29 mouse cellular contexts compared by ENCODE assay signal in genomic region chr13:45796286-45796685, GRCm38 (mm10).
A peak's percentile ranks its signal among the peaks of the same experiment; 100 is the strongest.
DNase-seq lines count a peak whose midpoint lies in the region; ATAC-seq lines count a peak whose summit lies in the region.
"Had no signal": no experiment of that assay in that cellular context is flagged by ENCODE, and none has a peak within 500 bp of the region (broad histone marks: within the 10 kb centered on the region; RNA-seq: fewer than 3 reads in every experiment).

No protein-coding gene starts in this region.

- peak; percentile 44 for DNase-seq in adrenal gland, adult 2 months
- DNase-seq in adrenal gland, postnatal 4 days (ENCODE audit: low spot score in 2 of 2): no peak
- DNase-seq in 3T3-L1 (ENCODE audit: low read depth, low spot score): peak; percentile 82
- peak; percentile 66 for DNase-seq in fibroblast of lung, adult 2 months (ENCODE audit: low read depth)
- no peak for DNase-seq in liver
- DNase-seq: adrenal gland, adult 8-10 months; cerebellum, adult 11 months; cerebellum, postnatal 10 days; forebrain, postnatal 0 days; heart, postnatal 36 days; kidney, adult 8-10 months; retina, postnatal 1 day; right cerebral cortex, postnatal 4 days; thymus, adult 18-20 months; thymus, postnatal 36 days had no signal

- no peak overlapping the region for H3K9ac ChIP-seq in heart, embryonic 16.5 days (ENCODE audit: low read length)
- no peak overlapping the region for H3K9ac ChIP-seq in heart, embryonic 11.5 days (ENCODE audit: low read depth, low read length)
- H3K9ac ChIP-seq: forebrain, postnatal 0 days; heart, embryonic 13.5 days; hindbrain, embryonic 14.5 days; liver, embryonic 15.5 days; lung, embryonic 15.5 days; neural tube, embryonic 13.5 days; stomach, embryonic 15.5 days had no signal

- H3K4me2 ChIP-seq in heart, embryonic 16.5 days (ENCODE audit: low read depth, low read length): no peak overlapping the region
- no peak overlapping the region for H3K4me2 ChIP-seq in heart, embryonic 11.5 days
- H3K4me2 ChIP-seq: heart, embryonic 13.5 days; hindbrain, embryonic 14.5 days; liver, embryonic 15.5 days; lung, embryonic 15.5 days; neural tube, embryonic 13.5 days; stomach, embryonic 15.5 days had no signal

- peaks cover 3% of the 10 kb centered on the region; the same call in 1 of the 2 replicates for H3K4me1 ChIP-seq in heart, embryonic 16.5 days (ENCODE audit: control insufficient read depth, insufficient read depth, low read length)
- no peaks in the 10 kb centered on the region for H3K4me1 ChIP-seq in heart, embryonic 11.5 days (ENCODE audit: control insufficient read depth, insufficient read depth, low read length)
- H3K4me1 ChIP-seq: embryonic facial prominence, embryonic 10.5 days; liver, embryonic 15.5 days; midbrain, embryonic 10.5 days; neural tube, embryonic 13.5 days; stomach, embryonic 15.5 days had no signal

- peaks cover 9% of the 10 kb centered on the region for H3K36me3 ChIP-seq in heart, embryonic 16.5 days (ENCODE audit: control insufficient read depth, insufficient read depth)
- H3K36me3 ChIP-seq in heart, embryonic 11.5 days (ENCODE audit: control insufficient read depth, insufficient read depth, low read length): no peaks in the 10 kb centered on the region
- H3K36me3 ChIP-seq: embryonic facial prominence, embryonic 10.5 days; midbrain, embryonic 10.5 days had no signal

- 79% methylated on average over 6 of the region's 6 CpGs for WGBS in heart, embryonic 16.5 days
- WGBS in heart, embryonic 11.5 days (ENCODE audit: insufficient replicate concordance): 88% methylated on average over 6 of the region's 6 CpGs

- ATAC-seq in heart, embryonic 16.5 days (replicated peaks; ENCODE audit: extremely low read depth, insufficient read depth, low FRiP score): no peak
- no peak for ATAC-seq in heart, embryonic 11.5 days (replicated peaks; ENCODE audit: insufficient number of reproducible peaks, low FRiP score, low TSS enrichment)
- ATAC-seq: forebrain, postnatal 0 days; inflammation-experienced regulatory T-cells, adult 6 months; midbrain, embryonic 16.5 days had no signal

- no peaks in the 10 kb centered on the region for H3K27me3 ChIP-seq in heart, embryonic 16.5 days (ENCODE audit: control insufficient read depth, insufficient read depth, low read length)
- no peaks in the 10 kb centered on the region for H3K27me3 ChIP-seq in heart, embryonic 11.5 days (ENCODE audit: control insufficient read depth, insufficient read depth, low read length)
- H3K27me3 ChIP-seq: heart, embryonic 13.5 days; liver, embryonic 15.5 days; lung, embryonic 15.5 days; neural tube, embryonic 13.5 days; stomach, embryonic 15.5 days had no signal

- H3K27ac ChIP-seq in heart, embryonic 16.5 days (ENCODE audit: low read length): 0 out of 2 replicates have a peak overlapping the region, but pooled peaks have one; percentile 32
- H3K27ac ChIP-seq in heart, embryonic 11.5 days (ENCODE audit: low read depth, low read length): no peak overlapping the region
- H3K27ac ChIP-seq: embryonic facial prominence, embryonic 10.5 days; heart, embryonic 13.5 days; hindbrain, embryonic 14.5 days; liver, embryonic 15.5 days; lung, embryonic 15.5 days; macrophage; midbrain, embryonic 10.5 days; neural tube, embryonic 13.5 days; stomach, embryonic 15.5 days had no signal

- no peak overlapping the region for H3K4me3 ChIP-seq in heart, embryonic 16.5 days (ENCODE audit: low read length)
- H3K4me3 ChIP-seq in heart, embryonic 11.5 days (ENCODE audit: low read depth, low read length): no peak overlapping the region
- H3K4me3 ChIP-seq: embryonic facial prominence, embryonic 10.5 days; heart, embryonic 13.5 days; liver, embryonic 15.5 days; lung, embryonic 15.5 days; midbrain, embryonic 10.5 days; myocyte; neural tube, embryonic 13.5 days; stomach, embryonic 15.5 days had no signal

- H3K9me3 ChIP-seq in heart, embryonic 16.5 days (replicated peaks; ENCODE audit: control insufficient read depth, low read length): no peaks in the 10 kb centered on the region
- no peaks in the 10 kb centered on the region for H3K9me3 ChIP-seq in heart, embryonic 11.5 days (replicated peaks; ENCODE audit: control insufficient read depth, low read length)
- H3K9me3 ChIP-seq: embryonic facial prominence, embryonic 10.5 days; heart, embryonic 13.5 days; liver, embryonic 15.5 days; lung, embryonic 15.5 days; midbrain, embryonic 10.5 days; neural tube, embryonic 13.5 days; stomach, embryonic 15.5 days had no signal

Comparison
In these comparisons a context has a peak if more than half of its experiments do, and no peak if none do; other contexts are left out.
1. DNase-seq: peak in adrenal gland, adult 2 months (single experiment), 3T3-L1 (single experiment) and fibroblast of lung, adult 2 months (single experiment); none in adrenal gland, postnatal 4 days (0 of 2) and liver (single experiment).